Mouse (Mus musculus) heart, postnatal 10 days (tissue): ENCODE results near the gene Cryl1. TPM values are rescaled to one million over a fixed set of nuclear protein-coding genes. Genes with fewer than 3 reads are reported as not detected.

Source experiments
- DNase-seq, 2 experiments: peaks; one replicate each; pipeline ENCODE4 v3.0.0; 2021
- intact Hi-C: fragments of 180-260 bp; cut with DNase I; formaldehyde crosslinking; loops from one replicate; pipeline ENCODE4 v1.15.1; 2025
- total RNA-seq, 2 experiments: library from RNA; stranded (reverse); gene quantifications; 2 replicates each; pipeline ENCODE4 v1.2.3; 2021

The Cryl1 gene
- total RNA-seq, result 10 to 100 TPM in 1 of 2 experiments, 1 to 10 TPM in 1; 8.3 to 10.1 TPM

- intact Hi-C loops, result loop anchor here (2.0 kb wide), 1 partner anchor 25 kb away; no protein-coding TSS in a partner anchor
- peak; percentile 97 to 98 for DNase-seq
Measured at GRCm38 (mm10) chr14:57398065-57398757, at the start of gene Cryl1. Gene Cryl1, minus strand, starts transcription at chr14:57398529.

DNA sequence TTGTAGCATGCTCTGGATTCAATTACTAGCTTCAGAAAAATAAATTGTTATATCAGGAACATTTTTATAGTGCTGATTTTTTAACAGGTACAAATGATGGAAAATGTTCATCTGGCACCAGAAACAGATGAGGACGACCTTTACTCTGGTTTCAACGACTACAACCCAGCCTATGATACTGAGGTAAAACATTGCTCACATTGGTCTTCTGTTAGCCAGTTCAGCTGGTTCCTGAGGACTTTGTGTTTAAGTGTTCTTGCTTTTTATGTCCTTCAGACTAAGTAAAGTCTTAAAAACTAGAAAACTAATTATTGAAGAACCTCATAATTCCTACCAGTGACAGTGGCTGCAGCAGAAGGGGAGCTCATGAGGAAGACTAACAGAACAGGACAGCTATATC, 32.1 kb upstream of the Cryl1 start:
- intact Hi-C loops, result no loop called here

DNA sequence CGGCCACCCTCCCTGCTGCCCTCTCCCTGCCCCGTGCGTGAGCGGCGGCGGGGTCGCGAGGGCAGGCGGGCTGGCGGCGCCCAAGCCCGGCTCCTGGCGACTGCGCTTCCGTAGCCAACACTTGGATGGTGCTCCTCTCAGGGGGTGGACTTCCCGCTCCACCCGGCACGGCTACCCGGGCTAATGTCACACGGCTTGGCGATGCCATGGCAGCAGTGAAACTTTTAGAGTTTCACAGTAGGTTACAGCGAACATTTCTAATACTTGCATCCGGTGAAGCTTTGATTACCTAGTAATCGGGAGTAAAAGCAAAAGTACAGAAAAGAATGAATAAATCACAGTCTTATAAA, 25.9 kb upstream of the Cryl1 start:
- intact Hi-C loops, result no loop called here
- no peak for DNase-seq

More for the DNA sequence above, 32.1 kb upstream of the Cryl1 start:
- DNase-seq, result no peak

DNA sequence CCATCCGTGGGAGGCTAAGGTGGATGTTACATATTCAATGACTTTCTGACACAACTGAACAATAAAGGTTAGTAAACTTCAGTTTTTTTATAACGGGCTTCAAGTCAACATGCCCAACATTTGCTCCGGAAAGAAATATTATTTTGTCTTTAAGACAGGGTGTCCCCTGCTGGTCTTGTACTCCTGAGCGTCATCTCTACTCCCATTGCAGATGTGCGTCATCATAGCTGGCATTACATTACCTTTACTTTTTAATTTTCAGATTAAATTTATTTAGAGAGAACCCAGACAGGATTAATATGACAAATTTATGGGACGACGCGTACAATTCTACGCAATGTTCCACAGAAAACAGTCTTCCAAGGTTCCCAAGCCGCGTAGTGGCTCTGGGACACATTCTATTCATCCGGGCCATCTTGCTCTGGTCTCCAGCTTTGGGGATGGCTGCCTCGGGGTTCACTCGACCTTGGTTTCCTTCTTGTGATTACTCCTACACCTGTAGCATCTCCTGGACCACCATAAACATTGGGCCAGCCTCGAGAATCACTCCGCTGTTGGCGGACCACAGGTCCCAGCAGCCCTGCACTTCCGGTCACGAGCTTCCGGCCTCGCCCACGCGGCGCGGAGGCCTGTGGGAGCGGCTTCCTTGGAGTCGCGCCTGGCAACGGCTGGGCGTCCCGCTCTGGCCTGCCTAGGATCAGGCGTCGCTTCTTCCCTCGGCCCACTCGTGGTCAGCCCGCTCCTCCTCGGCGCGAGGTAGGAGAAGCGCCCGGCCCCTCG, 25.3 kb upstream of the Cryl1 start, which contains the start of gene Ift88:
Ift88 (plus strand) TSS at position 631 of the 780 bp plus-strand sequence.
- peak; percentile 95 to 97 for DNase-seq
- intact Hi-C loops, result loop anchor here (2.0 kb wide), 2 partner anchors 25 to 147 kb away; partner anchors contain the start of genes Cryl1 and Eef1akmt1

DNA sequence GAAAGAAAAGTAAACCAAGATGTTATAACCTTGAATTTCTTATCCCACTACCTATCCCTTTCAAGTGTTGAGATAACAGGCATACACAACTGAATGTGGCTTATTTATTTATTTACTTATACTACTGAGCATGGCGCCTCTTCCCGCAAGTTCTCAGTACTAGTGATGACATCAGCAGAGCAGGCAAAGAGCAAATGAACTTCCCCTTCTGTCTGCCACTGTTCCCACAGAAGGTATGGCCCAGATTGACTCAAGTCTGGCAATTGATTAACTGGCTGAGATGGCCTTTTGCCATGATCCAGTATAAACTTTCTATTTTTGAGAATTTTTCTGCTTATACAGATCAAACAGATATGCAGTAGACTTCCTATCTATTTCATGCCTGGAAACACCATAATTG, 18.9 kb upstream of the Cryl1 start:
- intact Hi-C loops, result no loop called here
- no peak for DNase-seq

GRCm38 (mm10) chr14:57412166-57412565, 13.8 kb upstream of the Cryl1 start:
- intact Hi-C loops, result no loop called here
- no peak for DNase-seq

- intact Hi-C loops, result loop anchor here (5.0 to 10.0 kb wide), 2 partner anchors 302 to 444 kb away; no protein-coding TSS in a partner anchor
- DNase-seq, result no peak
Measured at GRCm38 (mm10) chr14:57409106-57409505, 10.8 kb upstream of the Cryl1 start.

DNA sequence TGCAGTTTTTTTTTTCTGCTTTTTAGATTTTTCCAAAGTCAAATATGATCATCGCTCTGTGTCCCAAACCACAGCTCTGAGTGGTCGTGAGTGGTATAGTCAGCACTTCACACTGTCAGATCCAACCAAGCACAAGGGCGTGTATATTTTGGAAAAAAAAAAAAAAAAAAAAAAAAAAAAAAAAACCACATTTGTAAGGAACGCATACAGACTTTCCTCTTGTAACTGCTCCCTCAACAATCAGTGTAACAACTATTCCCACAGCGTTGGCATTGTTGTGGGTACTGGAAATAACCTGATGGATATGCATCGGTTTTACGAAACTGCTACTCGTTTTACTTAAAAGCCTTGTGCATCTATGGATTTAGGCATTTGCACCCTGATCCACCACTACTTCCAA, 9.8 kb upstream of the Cryl1 start:
- intact Hi-C loops, result loop anchor here (5.0 to 10.0 kb wide), 2 partner anchors 301 to 443 kb away; no protein-coding TSS in a partner anchor

DNA sequence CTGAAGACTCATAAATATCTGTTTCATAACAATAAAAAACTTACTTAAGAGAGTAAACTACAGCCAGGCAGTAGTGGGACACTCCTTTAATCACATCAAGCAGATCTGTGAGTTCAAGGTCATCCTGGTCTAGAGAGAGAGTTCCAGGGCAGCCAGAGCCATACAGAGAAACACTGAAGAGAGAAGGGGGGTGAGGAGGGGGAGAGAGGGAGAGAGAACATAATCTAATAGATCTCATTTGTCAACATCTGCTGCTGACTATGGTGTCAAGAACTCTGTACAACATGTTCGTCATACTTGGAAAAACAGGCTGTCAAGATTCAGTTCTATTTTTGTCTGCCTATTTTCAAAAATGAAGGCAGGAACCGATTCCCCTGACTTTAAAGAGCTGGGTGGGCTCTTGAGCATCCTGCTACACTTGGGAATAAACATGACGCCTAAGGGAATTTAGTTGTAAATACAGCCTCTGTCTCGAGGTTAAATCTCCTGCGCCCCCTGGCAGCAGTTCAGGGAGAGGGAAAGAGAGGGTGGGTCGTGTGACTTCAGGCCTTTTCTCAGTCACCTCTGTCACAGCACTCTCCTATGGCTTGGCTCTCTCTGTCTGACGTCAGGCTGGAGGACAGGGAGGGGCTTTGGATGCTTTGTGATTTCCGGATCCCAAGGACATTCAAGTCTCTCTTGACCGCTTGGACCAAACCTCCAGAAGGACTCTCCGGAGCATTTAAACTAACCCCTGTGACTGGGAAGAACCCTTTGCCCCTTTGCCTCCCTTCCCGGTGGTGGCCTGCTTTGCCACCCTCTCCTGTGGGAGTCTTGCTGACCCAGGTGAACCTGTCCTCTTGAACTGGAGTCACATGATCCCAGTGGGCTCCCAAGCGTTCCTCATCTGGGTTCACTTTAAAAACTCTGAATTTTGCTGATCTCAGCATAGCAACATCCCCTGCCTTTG, 9.0 kb upstream of the Cryl1 start:
- peak; percentile 46 to 50 for DNase-seq
- intact Hi-C loops, result loop anchor here (1.0 to 10.0 kb wide), 3 partner anchors 35 to 443 kb away; no protein-coding TSS in a partner anchor

More for the DNA sequence above, 9.8 kb upstream of the Cryl1 start:
- no peak for DNase-seq

DNA sequence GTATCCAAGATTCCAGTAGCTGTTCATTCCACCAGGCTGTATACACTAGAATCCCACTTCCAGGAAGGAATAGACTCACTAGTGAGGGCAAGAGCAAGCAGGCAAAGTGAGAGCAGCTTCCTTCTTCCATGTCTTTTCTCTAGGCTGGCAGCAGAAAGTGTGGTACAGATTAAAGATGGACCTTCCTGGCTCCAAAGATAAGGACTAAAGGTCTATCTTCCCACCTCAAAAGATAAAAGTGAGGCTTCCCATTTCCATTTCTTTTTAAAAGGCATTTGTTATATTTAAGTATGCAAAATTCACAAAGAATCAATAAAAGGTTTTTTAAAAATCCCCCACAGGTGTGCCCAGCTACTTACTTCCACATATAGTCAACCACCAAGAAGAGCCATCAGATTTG, 4.5 kb upstream of the Cryl1 start:
- DNase-seq, result no peak
- intact Hi-C loops, result loop anchor here (10.0 kb wide), 1 partner anchor 438 kb away; no protein-coding TSS in a partner anchor

GRCm38 (mm10) chr14:57398813-57399427, 591 bp upstream of the Cryl1 start:
- intact Hi-C loops, result loop anchor here (2.0 kb wide), 1 partner anchor 24 kb away; no protein-coding TSS in a partner anchor
- peak in 1 of 2 experiments; percentile 46 for DNase-seq

DNA sequence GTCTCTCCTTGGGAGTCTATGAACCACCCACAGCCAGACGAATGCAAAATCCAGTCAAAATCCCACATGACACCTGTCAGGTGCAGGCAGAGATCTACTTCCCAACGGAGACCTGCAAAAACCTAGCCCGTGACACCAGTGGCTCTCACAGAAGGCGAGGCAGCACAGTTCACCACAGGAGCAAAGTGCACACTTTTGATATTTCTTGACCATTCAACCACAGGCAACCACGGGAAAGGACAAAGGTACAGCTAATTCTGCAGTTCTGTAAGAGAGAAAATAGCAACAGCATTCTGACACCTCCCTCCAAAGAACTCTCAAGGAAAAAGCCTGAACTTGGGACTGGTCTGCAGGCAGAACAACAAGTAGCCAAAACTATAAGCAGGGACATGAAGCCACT, 1.1 kb downstream of the Cryl1 start:
- intact Hi-C loops, result no loop called here
- no peak for DNase-seq

GRCm38 (mm10) chr14:57395470-57395869, 2.9 kb downstream of the Cryl1 start:
- DNase-seq, result no peak
- intact Hi-C loops, result no loop called here

- no peak for DNase-seq
- intact Hi-C loops, result no loop called here
Measured at GRCm38 (mm10) chr14:57392278-57392677, 6.1 kb downstream of the Cryl1 start.

GRCm38 (mm10) chr14:57391621-57392020, 6.7 kb downstream of the Cryl1 start:
- no peak for DNase-seq
- intact Hi-C loops, result no loop called here

DNA sequence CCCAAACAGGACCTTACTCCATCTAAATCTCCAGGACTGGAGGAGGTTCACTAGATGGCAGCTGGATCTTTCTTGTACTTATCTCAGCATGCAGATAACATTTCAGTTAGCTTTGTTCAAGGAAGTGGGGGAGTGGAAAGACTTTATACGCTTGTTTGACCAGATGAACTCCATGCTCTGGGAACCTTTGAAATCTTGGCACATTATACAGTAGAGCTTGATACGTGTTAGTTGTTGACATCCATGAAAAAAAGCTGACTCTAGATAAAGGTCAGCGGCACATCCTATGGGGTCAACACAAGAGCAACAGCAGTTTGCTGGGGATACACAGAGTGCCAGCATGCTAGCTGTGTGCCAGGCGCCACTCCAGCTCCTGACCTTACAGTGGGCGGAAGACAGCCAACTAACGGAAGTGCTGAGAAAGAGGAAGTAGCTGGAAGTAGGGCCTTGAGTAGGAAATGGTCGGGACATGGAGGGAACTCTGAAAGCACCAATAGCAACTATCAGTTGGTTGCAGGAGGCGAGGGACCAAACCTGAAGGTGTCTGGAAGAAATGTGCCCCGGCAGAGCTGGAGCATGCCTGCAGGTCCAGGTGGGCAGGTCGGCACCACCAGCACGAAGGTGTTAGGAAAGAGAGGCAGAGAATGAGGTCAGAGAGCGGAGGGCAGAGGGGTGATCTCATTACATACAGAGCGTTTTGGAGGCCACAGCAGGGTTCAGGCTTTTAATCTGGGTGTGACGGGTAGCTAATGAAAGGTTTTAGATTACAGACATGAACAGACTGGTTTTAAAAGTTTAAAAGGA, 11.4 kb downstream of the Cryl1 start:
- DNase-seq, result peak in 1 of 2 experiments; percentile 33
- intact Hi-C loops, result no loop called here

GRCm38 (mm10) chr14:57385667-57386066, 12.7 kb downstream of the Cryl1 start:
- intact Hi-C loops, result no loop called here

GRCm38 (mm10) chr14:57377531-57377930, 20.8 kb downstream of the Cryl1 start:
- intact Hi-C loops, result loop anchor here (10.0 kb wide), 1 partner anchor 1737 kb away; no protein-coding TSS in a partner anchor

More at GRCm38 (mm10) chr14:57385667-57386066, 12.7 kb downstream of the Cryl1 start:
- DNase-seq, result no peak

DNA sequence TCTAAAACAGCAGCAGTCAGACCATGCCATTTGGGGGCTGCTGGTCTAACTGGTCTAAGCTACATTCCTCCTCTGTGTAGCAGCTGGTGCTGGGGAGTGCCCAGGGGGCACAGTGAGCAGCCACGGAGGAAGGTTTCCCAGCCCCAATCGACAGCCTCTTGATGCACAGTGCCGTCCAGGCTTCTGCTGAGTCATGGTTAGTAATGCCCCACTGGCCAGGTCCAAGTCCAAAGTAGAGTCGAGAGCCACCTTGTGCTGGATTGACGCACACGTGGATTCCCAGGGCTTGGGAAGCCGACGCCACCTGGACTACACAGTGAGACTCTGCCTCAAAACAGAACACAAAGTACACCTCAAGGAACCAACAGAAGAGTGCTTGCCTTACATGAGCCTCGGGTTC, 21.4 kb downstream of the Cryl1 start:
- intact Hi-C loops, result loop anchor here (10.0 kb wide), 1 partner anchor 1738 kb away; no protein-coding TSS in a partner anchor
- DNase-seq, result no peak

More at GRCm38 (mm10) chr14:57377531-57377930, 20.8 kb downstream of the Cryl1 start:
- no peak for DNase-seq
